Mouse (Mus musculus) mature B cell (primary cell): Measurements from ENCODE around the gene Lamtor2.

Experiments
- in situ Hi-C: fragments of 300-500 bp; cut with MboI; formaldehyde crosslinking; loops from 2 replicates; pipeline ENCODE4 v1.14.3; 2019

Lamtor2 gene

DNA sequence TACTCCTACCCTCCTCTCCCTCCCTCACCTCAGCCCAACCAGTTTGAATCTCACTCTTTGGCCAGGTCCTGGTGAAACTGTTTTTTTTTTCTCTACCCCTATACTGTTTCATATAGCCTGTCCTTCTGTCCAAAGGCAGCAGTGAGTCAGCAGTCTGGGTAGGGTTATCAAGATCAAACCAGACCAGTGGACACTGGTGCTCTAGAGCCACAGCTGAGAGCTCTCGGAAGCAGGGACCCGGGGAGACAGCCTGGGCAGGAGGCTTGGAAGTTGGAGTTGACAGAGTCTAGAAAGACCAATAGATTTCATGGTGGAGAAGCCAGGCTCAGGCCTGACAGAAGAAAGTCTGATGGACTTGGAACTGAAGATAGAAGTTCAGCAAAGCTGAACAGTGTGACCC is 15.7 kb upstream of the Lamtor2 start:
- in situ Hi-C loops, result no loop called here

DNA sequence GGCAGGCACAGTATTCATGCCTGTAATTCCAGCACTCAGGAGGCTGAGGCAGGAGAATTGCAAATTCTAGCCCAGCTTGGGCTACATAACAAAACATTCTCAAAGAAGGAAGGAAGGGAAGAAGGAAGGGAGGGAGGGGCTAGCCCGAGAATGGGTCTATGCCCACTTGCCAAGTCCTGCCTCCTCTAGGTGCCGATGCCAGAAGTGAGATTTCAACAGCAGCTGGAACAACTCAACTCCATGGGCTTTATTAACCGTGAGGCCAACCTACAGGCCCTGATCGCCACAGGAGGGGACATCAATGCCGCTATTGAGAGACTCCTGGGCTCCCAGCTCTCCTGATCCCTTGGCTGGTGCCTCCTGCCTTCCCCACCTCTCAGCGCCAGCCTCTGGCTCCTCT is 15.0 kb upstream of the Lamtor2 start:
- in situ Hi-C loops, result no loop called here

DNA sequence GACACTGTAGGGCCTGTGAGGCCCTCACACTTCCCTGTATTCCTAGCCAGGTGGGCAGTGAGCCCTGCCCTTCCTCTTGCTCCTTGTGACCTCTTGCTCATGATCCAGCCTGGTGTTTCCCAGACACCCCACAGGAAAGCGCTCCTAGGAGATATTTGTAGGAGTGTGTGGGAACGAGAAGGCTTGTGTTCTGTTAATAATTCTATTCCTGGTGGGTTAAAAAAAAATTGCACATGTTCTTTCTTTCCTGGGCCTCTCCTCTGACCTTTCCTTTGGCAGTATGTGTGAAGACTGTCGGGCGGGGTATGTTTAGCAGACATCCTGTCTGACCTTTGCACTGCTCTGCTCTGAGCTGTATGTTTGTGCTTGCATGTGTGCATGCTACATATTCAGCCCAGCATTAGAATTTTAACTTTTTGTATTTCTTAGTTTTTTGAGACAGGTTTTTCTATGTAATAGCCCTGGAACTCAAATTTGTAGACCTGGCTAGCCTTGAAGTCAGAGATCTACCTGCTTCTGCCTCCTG is 13.7 kb upstream of the Lamtor2 start:
- in situ Hi-C loops, result no loop called here

DNA sequence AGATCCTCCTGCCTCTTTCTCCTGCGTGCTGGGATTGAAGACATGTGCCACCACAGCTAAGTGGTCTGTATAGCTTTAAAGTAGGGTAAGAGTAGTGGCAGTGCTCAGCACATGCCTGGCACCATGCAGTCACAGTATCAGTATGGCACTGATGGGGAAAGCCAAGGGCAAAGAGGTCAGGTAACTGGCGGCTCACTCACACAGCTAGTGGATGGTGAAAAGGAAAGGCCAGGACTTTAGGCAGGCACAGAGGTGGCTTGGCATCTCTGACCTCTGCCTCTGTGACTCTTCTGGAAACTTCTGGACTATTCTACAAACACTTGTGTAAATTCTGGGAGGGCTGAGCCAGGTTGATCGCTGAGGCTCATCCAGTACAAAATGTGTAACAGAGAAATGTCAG is 13.2 kb upstream of the Lamtor2 start:
- in situ Hi-C loops, result no loop called here

DNA sequence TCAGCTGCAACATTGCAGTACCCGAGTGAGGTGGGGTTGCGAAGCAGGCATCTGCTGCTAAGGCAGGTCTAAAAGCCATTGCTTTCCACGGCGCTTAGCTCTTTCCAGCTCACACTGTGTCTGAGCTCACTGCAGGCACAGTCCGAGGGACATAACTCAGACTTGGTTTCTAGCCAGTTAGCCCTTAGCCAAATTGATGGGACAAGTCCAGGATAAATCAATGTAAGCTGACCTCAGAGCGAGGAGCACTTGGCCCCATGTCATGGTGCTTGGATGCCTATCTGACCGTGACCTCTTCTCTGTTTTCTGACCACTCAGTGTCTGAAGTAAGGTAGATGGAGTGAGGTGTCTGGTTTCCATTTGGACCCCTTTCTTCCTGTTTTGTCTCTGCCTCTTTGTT is 11.1 kb upstream of the Lamtor2 start:
- in situ Hi-C loops, result no loop called here

DNA sequence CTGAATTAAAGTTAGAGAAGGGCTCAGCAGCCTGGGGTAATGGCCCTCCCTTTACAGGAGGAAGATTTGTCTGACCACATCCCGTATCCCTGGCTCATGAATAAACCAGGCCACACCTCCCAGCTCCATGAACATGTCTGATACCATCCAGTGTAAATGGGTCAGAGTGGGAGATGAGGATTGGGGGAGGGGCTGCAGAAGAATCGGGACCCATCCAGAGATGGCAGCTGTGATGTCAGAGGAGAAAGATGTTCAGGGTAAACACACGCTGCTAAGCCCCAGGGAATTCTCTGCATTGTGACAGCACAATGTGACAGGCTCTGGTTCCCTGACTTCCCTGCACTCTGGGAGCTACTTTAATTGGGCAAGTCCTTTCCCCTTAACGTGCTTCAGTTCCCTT is 10.6 kb upstream of the Lamtor2 start:
- in situ Hi-C loops, result no loop called here

DNA sequence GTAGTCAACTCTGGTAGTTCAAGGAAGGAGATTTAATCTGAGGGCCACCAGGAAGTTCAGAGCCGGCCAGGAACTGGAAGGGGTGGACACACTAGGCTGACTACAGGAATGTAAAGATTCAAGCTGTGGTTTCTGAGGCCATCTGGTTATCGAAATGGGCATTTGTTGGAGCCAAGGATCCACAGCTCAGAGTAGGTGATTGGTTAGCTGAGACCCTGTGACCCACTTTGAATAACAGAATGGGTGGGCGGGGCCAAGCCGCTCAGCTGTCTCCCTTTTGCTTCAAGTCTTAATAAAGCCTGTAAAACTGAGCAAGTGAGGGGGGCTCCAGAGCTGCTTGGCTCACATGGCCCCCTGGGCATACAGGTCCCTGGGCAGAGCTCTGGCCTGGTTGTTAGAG is 9.1 kb upstream of the Lamtor2 start:
- in situ Hi-C loops, result no loop called here

DNA sequence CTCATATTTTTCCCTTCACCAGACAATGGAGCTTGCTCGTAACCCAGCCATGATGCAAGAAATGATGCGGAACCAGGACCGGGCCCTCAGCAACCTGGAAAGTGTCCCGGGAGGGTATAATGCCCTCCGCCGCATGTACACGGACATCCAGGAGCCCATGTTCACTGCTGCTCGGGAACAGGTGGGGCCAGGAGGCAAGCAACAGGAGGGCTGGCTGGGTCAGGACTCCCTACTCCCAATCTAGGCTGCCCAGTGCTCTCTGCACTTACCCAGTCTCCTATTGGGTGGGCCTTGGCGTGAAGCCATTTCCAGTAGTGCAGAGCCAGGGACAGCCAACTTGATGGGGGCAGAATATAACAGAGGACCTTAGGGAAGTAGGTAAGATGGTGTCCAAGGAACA is 6.7 kb upstream of the Lamtor2 start:
- in situ Hi-C loops, result no loop called here

DNA sequence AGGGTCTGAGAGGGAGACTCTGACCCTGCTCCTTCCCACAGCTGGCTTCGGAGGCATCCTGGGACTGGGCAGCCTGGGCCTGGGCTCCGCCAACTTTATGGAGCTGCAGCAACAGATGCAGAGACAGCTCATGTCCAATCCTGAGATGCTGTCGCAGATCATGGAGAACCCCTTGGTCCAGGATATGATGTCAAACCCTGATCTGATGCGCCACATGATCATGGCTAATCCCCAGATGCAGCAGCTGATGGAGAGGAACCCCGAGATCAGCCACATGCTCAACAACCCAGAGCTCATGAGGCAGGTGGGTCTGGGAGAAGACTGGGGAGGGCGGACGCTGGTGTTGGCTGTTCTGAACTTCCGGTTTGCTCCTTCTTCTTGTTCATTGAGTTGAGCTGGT is 3.7 kb upstream of the Lamtor2 start:
- in situ Hi-C loops, result no loop called here

DNA sequence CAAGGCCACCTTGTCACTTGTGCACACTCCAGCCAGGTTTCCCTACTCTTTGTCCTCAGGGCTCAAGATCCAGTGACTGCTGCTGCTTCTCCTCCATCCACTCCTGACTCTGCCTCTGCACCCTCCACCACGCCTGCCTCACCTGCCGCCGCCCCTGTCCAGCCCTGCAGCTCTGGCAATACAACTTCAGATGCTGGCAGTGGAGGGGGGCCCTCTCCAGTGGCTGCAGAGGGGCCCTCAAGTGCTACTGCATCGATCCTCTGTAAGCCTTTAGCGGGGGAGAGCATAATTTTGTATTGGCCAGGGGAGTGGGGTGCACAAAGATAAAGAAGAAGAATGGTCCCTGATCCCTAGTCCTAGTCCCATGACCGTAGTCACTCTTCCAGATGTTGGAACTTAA is 2.9 kb upstream of the Lamtor2 start:
- in situ Hi-C loops, result no loop called here

DNA sequence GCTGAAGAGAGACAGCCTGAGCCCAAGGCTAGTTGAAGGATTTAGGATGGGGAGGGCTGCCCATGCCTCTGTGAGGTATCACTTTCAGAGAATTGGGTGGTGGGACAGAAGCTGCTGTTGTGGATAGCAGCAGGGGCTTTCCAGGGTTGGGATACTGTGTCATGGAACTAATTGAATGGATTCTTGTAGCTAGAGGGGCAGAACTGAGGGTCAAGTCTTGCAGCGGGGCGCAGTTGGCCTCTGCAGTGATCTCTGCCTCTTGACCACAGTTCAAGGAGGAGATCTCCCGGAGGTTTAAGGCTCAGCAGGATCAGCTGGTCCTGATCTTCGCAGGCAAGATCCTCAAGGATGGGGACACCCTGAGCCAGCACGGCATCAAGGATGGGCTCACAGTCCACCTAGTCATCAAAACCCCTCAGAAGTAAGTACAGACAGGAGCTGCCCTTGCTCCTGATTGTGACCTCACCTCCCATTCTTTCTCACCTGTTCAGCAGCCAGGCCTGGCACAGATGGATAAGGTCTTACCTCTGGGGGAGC is 2.3 kb upstream of the Lamtor2 start:
- in situ Hi-C loops, result no loop called here

DNA sequence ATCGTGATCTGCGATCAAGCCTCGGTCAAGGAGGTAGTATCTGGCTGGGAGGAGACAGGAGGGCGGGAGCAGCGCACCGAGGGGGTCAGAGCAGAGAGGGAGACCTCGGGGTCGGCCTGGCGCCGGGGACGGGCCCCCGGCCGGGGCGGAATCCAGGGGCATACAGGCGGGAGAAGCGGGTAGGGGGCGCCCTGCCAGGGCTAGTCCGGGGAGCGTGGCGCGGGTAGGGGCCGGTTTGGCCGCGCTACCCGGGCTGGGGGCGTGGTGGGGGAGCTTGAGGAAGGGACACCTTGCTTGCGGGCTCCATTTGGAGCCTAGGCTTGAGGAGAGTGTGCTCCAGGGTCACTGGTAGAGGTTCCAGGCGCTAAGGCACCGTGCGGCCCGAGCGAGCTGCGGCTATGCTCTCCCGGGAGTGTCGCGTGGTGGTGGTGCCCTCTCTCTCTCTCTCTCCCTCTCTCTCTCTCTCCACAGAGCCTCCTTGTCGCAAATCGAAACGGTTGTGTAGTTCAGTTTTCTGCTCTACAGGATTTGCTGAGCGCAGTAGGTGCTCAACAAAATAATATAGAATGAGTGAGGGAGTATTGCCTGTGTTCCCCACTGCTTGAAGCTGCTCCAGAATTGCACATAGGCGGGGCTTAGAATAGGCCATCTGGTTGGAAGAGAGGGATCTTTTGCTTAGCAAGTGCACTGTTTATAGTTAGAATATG is 1.2 kb upstream of the Lamtor2 start:
- in situ Hi-C loops, result no loop called here

DNA sequence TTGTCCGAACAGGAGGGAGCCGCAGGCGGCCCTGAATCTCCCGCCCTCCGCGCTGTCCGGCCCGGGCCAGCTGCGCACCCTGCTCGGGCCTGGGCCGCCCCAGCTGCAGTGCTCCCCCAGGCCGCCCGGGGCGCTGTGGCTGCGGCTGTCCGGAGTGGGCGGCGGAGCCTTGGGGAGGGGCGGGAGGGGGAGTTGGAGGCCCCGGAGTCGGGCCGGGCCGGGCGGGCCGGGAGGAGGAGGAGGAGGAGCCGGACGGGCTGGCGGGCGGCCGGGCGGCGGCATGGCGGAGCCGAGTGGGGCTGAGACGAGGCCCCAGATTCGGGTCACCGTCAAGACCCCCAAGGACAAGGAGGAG is 628 bp upstream of the Lamtor2 start, which contains the start of gene Ubqln4:
TSS of gene Ubqln4 (plus strand) at position 234 of the 355 bp plus-strand sequence.
- in situ Hi-C loops, result no loop called here

DNA sequence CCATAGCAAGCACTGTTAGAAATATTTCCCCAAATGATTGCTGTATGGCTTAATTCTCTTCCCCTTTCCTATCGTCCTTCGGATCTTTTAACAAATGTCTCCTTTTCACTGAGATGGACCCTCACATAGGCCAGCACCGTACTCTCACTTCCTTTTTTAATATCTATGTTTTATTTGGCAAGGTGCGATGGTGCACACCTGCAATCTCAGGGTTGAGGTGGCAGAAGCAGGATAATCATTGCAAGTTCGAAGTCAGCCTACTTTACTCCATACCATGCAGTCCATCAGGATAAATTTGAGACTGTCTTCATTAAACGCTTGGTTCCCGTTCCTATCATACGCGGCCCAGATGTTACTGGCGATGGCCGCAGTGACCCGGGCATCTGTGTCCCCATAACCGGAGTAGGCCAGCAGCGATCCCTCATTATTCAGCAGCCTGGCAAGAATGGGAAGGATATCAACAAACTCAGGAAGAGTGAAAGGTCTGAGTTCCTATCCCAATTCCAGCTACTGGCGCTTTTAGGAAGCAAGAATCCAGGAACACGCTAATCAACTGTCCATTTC is 710 bp downstream of the Lamtor2 start:
- in situ Hi-C loops, result no loop called here

DNA sequence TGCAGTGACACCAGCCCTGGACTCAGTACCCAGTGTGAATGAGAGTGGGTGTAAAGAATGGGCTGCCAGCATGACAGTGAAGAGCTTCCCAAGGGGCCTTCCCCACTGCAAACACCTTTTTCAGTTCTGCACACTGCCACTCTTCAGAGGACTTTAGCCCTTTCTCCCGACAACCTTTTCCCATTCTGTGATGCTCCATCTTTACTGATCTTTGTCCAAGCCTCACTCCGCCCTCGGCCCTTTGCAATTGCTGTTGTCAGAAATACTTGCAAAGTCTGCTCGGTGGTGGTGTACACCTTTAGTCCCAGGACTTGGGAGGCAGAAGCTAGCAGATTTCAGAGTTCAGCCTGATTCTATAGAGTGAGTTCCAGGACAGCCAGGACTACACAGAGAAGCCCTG is 1.3 kb downstream of the Lamtor2 start:
- in situ Hi-C loops, result no loop called here

DNA sequence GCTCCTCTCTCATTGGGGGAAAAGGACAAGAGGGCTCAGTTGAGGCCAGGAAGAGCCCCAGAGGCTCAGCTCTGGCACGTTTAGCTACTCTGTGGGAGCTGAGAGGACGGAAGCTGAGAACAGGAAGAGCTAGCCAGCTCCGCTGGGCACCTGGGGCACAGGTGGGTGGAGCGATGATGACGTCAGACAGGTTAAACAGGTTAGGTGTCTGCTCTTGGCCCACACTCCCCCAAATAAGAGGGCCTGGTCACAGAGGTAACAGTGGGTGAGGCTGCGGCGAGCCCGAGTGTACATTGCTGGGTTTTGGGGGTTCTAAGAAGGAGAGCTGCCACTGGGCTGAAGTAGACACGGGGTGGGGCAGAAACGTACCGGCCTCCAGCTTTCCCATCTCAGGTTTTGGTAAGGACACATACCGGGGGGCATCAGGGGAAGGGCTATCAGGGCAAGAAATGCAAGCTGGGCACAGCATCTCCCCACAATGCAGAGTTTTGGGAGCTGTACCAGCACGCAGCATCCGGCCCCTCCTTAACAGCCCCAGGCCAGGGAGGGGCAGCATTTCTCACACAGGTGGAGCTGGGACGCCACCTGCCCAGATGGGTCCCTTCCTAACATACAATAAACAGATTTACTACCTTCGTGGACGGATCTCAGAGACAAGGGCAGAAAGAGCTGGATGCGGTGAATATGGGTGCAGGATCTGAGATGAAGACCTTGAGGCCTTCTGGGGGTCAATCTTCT is 4.5 kb downstream of the Lamtor2 start, which contains the start of gene Rab25:
TSS of gene Rab25 (minus strand) at position 121 of the 738 bp plus-strand sequence.
- in situ Hi-C loops, result no loop called here

DNA sequence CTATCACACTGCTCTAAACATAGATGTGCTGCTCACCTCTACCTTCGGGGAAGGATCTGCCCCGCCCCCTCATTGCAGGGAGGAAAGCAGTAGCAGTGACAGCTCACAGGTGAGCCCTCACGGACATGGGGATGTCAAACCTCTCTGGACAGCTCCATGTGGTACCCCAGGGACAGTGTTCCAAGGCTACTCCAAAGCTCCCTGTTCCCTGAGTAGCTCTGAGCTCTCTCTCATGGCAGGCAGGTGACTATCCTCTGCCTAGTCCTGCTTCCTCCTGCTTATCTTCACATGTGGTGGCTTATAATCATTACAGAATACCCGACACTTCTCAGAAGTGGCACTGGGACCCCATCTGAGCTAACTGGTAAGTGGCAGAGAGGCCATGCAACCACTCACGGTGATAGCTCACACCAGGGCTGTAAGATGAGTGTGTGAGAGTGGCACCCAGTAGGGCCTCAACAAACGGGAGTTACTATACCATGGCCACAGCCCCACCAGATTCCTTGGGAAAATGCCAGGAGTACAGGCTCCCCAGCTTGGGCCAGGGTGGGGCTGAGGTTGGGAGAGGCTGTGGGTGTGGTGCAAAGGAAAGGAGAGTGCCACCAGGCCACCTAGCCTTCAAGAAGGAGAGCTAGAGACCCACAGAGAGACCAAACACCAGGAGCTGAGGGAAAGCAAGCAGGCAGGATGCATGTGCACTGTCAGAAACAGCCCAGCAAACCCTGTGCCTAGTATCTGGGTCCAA is 6.0 kb downstream of the Lamtor2 start:
- in situ Hi-C loops, result no loop called here

DNA sequence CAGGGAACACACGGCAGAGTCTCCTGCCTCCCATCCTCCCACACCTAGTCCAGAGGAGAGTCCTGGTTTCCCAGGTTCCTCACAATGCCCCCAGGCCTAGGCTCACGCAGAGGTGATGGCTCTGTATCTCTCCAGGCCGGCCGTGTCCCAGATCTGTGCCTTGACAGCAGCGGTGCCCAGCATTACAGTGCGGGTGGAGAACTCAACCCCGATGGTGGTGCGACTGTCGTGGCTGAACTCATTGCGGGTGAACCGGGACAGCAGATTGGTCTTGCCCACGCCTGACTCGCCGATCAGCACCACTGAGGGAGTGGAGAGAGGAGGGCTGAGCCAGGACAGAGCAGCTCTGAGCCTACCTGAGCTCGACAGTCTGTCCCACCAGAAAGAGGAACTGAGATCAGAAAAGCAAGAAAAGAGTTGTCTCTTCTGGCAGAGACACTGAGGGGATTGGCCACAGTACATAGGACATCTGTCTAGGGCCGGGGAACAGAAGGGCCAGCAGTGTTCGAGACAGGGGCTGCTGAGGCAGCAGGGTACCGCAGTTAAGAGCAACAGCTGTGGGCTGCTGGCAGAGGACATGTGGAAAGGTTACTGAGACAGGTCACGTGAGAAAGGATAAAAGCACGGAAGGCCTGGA is 7.8 kb downstream of the Lamtor2 start:
- in situ Hi-C loops, result no loop called here

DNA sequence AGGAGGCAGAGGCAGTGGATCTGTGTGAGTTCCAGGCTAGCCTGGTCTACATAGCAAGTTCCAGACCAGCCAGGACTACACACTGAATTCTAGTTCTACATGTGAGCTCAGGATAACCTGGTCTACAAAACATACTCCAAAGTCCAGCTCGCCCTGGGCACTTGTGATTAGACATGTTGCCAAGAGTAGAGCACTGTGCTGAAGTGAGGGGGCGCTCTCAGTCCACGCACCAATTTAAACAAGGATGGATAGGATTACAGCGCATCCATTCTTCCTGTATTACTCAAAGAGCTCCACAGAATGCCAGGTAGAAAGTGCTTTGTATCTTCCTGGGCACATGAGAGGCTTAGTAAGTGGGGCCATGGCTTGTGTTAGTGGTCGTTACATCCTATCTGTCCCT is 8.4 kb downstream of the Lamtor2 start:
- in situ Hi-C loops, result no loop called here

DNA sequence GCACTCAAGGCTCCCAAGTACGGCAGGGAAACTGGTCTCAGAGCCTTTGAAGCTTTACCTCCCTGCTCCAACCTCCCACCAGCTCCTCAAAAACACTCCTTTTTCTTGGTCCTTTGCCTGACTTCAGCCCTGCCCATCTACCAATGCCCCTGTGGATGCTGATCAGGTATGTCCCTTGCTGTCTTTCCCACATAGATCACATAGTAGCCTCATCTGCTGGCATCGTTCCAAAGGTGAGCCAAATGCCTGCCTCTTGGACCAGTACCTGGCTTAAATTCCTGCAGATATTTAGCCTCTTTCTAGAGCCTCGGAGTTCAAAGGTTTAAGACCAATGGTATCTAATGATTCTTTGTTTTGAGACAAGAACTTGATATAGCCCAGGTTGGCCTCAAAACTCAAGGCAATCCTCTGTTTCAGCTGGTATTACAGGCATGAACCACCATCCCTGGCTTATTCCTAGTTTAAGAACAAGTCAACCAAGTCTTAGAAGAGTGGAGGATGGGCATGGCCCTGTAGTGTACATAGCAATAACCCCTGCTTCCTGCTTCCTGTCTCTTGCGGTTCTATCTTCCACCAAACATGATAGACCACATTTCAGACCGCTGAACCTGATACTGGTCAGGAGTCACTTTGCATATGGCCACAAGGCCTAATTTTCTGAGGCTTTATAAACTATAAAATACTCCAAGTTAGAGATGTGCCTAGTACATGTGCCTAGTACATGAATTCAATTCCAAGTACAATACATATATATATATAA is 9.0 kb downstream of the Lamtor2 start:
- in situ Hi-C loops, result no loop called here

DNA sequence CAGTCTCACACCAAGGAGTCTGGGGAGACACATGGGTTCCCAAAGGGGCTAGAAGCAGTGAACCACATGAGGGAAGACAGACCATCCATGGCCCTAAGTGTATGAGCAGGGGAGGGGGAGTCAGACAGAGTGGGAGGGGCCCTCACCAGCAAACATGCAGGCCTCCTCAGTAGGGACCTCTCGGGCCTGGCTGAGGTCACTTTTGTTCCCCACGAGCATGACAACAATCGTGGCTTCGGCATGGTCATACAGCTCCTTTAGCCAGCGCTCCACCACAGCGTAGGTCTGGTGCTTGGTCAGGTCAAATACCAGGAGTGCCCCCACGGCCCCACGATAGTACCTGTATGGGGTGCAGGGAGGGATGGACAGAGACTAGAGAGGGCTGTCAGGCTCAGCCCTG is 9.7 kb downstream of the Lamtor2 start:
- in situ Hi-C loops, result no loop called here
